Mouse (Mus musculus) small intestine, adult 2 months (tissue): ENCODE results near the gene Pmp22. TPM values are rescaled to one million over a fixed set of nuclear protein-coding genes. Genes with fewer than 3 reads are reported as not detected.

ENCODE experiments used
- H3K27ac ChIP-seq: fragments of 200-500 bp; 2 replicates; pipeline ENCODE4 v1.5.1; 2012; ENCODE audit warnings: low read depth, low read length, control low read depth, inconsistent platforms; ENCODE audit not compliant: insufficient read depth
- H3K27me3 ChIP-seq: fragments of 200-500 bp; 2 replicates; pipeline ENCODE4 v1.6.1; 2012; ENCODE audit warnings: mild to moderate bottlenecking, moderate library complexity, low read length, inconsistent platforms; ENCODE audit not compliant: control insufficient read depth, insufficient read depth
- H3K36me3 ChIP-seq: fragments of 200-500 bp; 2 replicates; pipeline ENCODE4 v1.6.1; 2012; ENCODE audit warnings: mild to moderate bottlenecking, low read length, control low read depth, inconsistent platforms; ENCODE audit not compliant: control insufficient read depth, insufficient read depth
- H3K4me1 ChIP-seq: fragments of 200-500 bp; 2 replicates; pipeline ENCODE4 v1.6.1; 2012; ENCODE audit warnings: low read length, inconsistent platforms, mixed read lengths; ENCODE audit not compliant: control insufficient read depth, insufficient read depth, insufficient read length
- H3K4me3 ChIP-seq: fragments of 200-500 bp; 2 replicates; pipeline ENCODE4 v1.5.1; 2012; ENCODE audit warnings: low read depth, mild to moderate bottlenecking, control low read depth, inconsistent platforms, low read length, moderate library complexity
- CTCF ChIP-seq: fragments of 200-500 bp; IDR thresholded peaks from 2 replicates; pipeline ENCODE4 v1.5.1; 2012; ENCODE audit warnings: low read depth, mild to moderate bottlenecking, control low read depth, inconsistent platforms, low read length, moderate library complexity, mixed read lengths; ENCODE audit not compliant: insufficient replicate concordance, insufficient read length; ENCODE audit errors: extremely low read depth
- POLR2A ChIP-seq: fragments of 200-500 bp; IDR thresholded peaks from 2 replicates; pipeline ENCODE4 v1.6.1; 2012; ENCODE audit warnings: low read depth, mild to moderate bottlenecking, control low read depth, inconsistent platforms, low read length, moderate library complexity
- WGBS: fragments of 180-500 bp; shearing (Covaris S2); methylation state at CpG from one replicate; pipeline ENCODE4 v1.1.7; 2018; 5-methylcytosine and 5-hydroxymethylcytosine counted together
- polyA plus RNA-seq: library from polyadenylated mRNA; depleted of rRNA; stranded (reverse); fragments of >200 nt; gene quantifications from 2 replicates; pipeline ENCODE4 v1.2.3, GENCODE M21; 2012

Pmp22 gene
- polyA plus RNA-seq, 1 experiment, result 1,148 TPM

GRCm38 (mm10) chr11:63116652-63117051, 12.1 kb upstream of the Pmp22 start:
- Histone ChIP-seq H3K4me3 (no peak overlapping the region), H3K27ac (no peak overlapping the region), H3K27me3 (no peaks in the 10 kb centered on the region), H3K36me3 (no peaks in the 10 kb centered on the region), H3K4me1 (no peaks in the 10 kb centered on the region)
- WGBS, result 88% methylated on average over 5 of the region's 5 CpGs
- no peak for TF ChIP-seq CTCF
- no peak for TF ChIP-seq POLR2A

- Histone ChIP-seq H3K4me1 (no peaks in the 10 kb centered on the region), H3K4me3 (no peak overlapping the region), H3K27ac (no peak overlapping the region), H3K27me3 (no peaks in the 10 kb centered on the region), H3K36me3 (no peaks in the 10 kb centered on the region)
- 68% methylated on average over 1 of the region's 1 CpGs for whole genome bisulfite sequencing
- TF ChIP-seq CTCF (no peak), POLR2A (no peak)
Measured at GRCm38 (mm10) chr11:63117266-63117665, 11.5 kb upstream of the Pmp22 start.

- Histone ChIP-seq H3K36me3 (no peaks in the 10 kb centered on the region), H3K27ac (no peak overlapping the region), H3K27me3 (no peaks in the 10 kb centered on the region), H3K4me1 (no peaks in the 10 kb centered on the region), H3K4me3 (no peak overlapping the region)
- no peak for TF ChIP-seq POLR2A
- no peak for TF ChIP-seq CTCF
- WGBS, result 70% methylated on average over 7 of the region's 7 CpGs
Measured at GRCm38 (mm10) chr11:63119791-63120190, 9.0 kb upstream of the Pmp22 start.

GRCm38 (mm10) chr11:63122249-63122648, 6.5 kb upstream of the Pmp22 start:
- TF ChIP-seq POLR2A, result no peak
- no peak for TF ChIP-seq CTCF
- Histone ChIP-seq H3K4me3 (no peak overlapping the region), H3K36me3 (no peaks in the 10 kb centered on the region), H3K27ac (no peak overlapping the region), H3K27me3 (no peaks in the 10 kb centered on the region), H3K4me1 (no peaks in the 10 kb centered on the region)
- WGBS, result 78% methylated on average over 2 of the region's 2 CpGs

GRCm38 (mm10) chr11:63122776-63123350, 5.9 kb upstream of the Pmp22 start:
- H3K4me3 ChIP-seq, result no peak overlapping the region
- WGBS, result 35% methylated on average over 4 of the region's 4 CpGs
- no peaks in the 10 kb centered on the region for H3K27me3 ChIP-seq
- no peaks in the 10 kb centered on the region for H3K4me1 ChIP-seq
- no peak overlapping the region for H3K27ac ChIP-seq
- TF ChIP-seq CTCF (no peak), POLR2A (no peak)
- H3K36me3 ChIP-seq, result no peaks in the 10 kb centered on the region

- H3K27ac ChIP-seq, result no peak overlapping the region
- 14% methylated on average over 4 of the region's 4 CpGs for WGBS
- TF ChIP-seq CTCF (no peak), POLR2A (no peak)
- H3K4me1 ChIP-seq, result no peaks in the 10 kb centered on the region; the same call in 1 of the 2 replicates
- H3K27me3 ChIP-seq, result no peaks in the 10 kb centered on the region
- H3K36me3 ChIP-seq, result no peaks in the 10 kb centered on the region
- H3K4me3 ChIP-seq, result no peak overlapping the region
Measured at GRCm38 (mm10) chr11:63124316-63124715, 4.5 kb upstream of the Pmp22 start.

GRCm38 (mm10) chr11:63125832-63126456, 2.8 kb upstream of the Pmp22 start:
- 65% methylated on average over 5 of the region's 5 CpGs for WGBS
- Histone ChIP-seq H3K27ac (no peak overlapping the region), H3K4me3 (no peak overlapping the region), H3K4me1 (peaks cover 4% of the 10 kb centered on the region), H3K36me3 (no peaks in the 10 kb centered on the region), H3K27me3 (no peaks in the 10 kb centered on the region)
- TF ChIP-seq CTCF (no peak), POLR2A (no peak)
